In the genomic region with DNA sequence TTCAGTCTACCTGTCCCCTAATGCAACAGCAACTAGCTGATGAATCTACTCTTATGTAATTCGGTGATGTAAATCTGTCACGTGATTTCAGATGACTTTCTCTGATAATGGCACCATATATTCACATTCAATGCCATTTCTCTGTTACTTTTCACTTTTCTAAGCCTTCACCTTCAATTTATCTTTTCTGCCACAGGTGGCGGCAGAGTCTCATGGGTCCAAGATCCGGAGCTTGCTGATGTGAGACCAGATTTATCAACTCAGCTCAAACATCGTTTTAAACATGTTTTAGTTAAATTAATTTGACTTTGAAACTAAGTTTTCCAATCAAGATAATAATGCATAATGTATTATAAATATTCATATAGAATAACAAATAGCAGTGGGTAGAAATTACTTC, we compare ENCODE assay signal across 11 mouse cellular contexts.
DNase-seq lines count a peak whose midpoint lies in the region; ATAC-seq and TF ChIP-seq lines count a peak whose summit lies in the region.
"Had no signal": no experiment of that assay in that cellular context is flagged by ENCODE, and none has a peak within 500 bp of the region (broad histone marks: within the 10 kb centered on the region; RNA-seq: fewer than 3 reads in every experiment).

No protein-coding gene starts in this region.

- no peak overlapping the region for H3K27ac ChIP-seq in lung, embryonic 14.5 days (ENCODE audit: low read depth)
- H3K27ac ChIP-seq: forebrain, embryonic 10.5 days; limb, embryonic 13.5 days had no signal

- no peak overlapping the region for H3K4me3 ChIP-seq in lung, embryonic 14.5 days (ENCODE audit: low read depth, low read length)
- H3K4me3 ChIP-seq: forebrain, embryonic 10.5 days; limb, embryonic 13.5 days had no signal

- peak; percentile 28 for TF ChIP-seq CTCF in lung, embryonic 14.5 days (IDR thresholded peaks at IDR 0.05; ENCODE audit: low read depth)

- peak; percentile 13 to 47 for DNase-seq in cerebellum, postnatal 25 days
- DNase-seq in cerebellum, adult 11 months: no peak
- peak; percentile 3 for DNase-seq in lung, embryonic 14.5 days
- no peak for DNase-seq in lung, postnatal 4 days
- peak; percentile 4 for DNase-seq in layer of hippocampus, adult 9-10 months (ENCODE audit: low spot score)
- no peak for DNase-seq in heart, postnatal 4 days
- DNase-seq in kidney, postnatal 25 days: no peak
- DNase-seq in kidney, adult 8-10 months: no peak
- DNase-seq: kidney, postnatal 10 days had no signal

- H3K9me3 ChIP-seq in lung, embryonic 14.5 days (ENCODE audit: low read depth, low read length): no peaks in the 10 kb centered on the region
- H3K9me3 ChIP-seq: forebrain, embryonic 10.5 days; limb, embryonic 13.5 days had no signal

- H3K4me2 ChIP-seq in lung, embryonic 14.5 days: no peak overlapping the region
- H3K4me2 ChIP-seq: limb, embryonic 13.5 days had no signal

- ATAC-seq in lung, embryonic 14.5 days (ENCODE audit: insufficient read depth): no peak

- H3K9ac ChIP-seq in lung, embryonic 14.5 days: no peak overlapping the region
- H3K9ac ChIP-seq: limb, embryonic 13.5 days had no signal

- H3K36me3 ChIP-seq in lung, embryonic 14.5 days (ENCODE audit: insufficient read depth): no peaks in the 10 kb centered on the region
- H3K36me3 ChIP-seq: forebrain, embryonic 10.5 days; limb, embryonic 13.5 days had no signal

- no peaks in the 10 kb centered on the region for H3K4me1 ChIP-seq in lung, embryonic 14.5 days (ENCODE audit: insufficient read depth)
- H3K4me1 ChIP-seq: forebrain, embryonic 10.5 days; limb, embryonic 13.5 days had no signal

- WGBS in lung, embryonic 14.5 days: 40% methylated on average over 5 of the region's 5 CpGs

- no peaks in the 10 kb centered on the region for H3K27me3 ChIP-seq in lung, embryonic 14.5 days (ENCODE audit: insufficient read depth, low read length)
- H3K27me3 ChIP-seq: limb, embryonic 13.5 days had no signal

Comparison
In these comparisons a context has a peak if more than half of its experiments do, and no peak if none do; other contexts are left out.
1. DNase-seq: peak in cerebellum, postnatal 25 days (2 of 2), lung, embryonic 14.5 days (single experiment) and layer of hippocampus, adult 9-10 months (single experiment); none in cerebellum, adult 11 months (single experiment), lung, postnatal 4 days (0 of 2), heart, postnatal 4 days (single experiment), kidney, postnatal 25 days (0 of 2) and kidney, adult 8-10 months (0 of 2).